Mouse (Mus musculus) brain, embryonic 14.5 days (tissue): ENCODE data around the gene Crtc3.

Experiments used
- CTCF ChIP-seq: fragments of 200-500 bp; IDR thresholded peaks from 2 replicates; pipeline ENCODE4 v1.5.1; 2012; ENCODE audit warnings: inconsistent platforms, mild to moderate bottlenecking, moderate library complexity, borderline replicate concordance; ENCODE audit not compliant: insufficient read depth, insufficient read length; ENCODE audit errors: extremely low read depth
- POLR2A ChIP-seq: fragments of 200-500 bp; IDR thresholded peaks from 2 replicates; pipeline ENCODE4 v1.6.1; 2012; ENCODE audit warnings: mild to moderate bottlenecking, inconsistent platforms, borderline replicate concordance; ENCODE audit not compliant: poor library complexity, insufficient read depth, insufficient read length, severe bottlenecking; ENCODE audit errors: extremely low read depth

DNA sequence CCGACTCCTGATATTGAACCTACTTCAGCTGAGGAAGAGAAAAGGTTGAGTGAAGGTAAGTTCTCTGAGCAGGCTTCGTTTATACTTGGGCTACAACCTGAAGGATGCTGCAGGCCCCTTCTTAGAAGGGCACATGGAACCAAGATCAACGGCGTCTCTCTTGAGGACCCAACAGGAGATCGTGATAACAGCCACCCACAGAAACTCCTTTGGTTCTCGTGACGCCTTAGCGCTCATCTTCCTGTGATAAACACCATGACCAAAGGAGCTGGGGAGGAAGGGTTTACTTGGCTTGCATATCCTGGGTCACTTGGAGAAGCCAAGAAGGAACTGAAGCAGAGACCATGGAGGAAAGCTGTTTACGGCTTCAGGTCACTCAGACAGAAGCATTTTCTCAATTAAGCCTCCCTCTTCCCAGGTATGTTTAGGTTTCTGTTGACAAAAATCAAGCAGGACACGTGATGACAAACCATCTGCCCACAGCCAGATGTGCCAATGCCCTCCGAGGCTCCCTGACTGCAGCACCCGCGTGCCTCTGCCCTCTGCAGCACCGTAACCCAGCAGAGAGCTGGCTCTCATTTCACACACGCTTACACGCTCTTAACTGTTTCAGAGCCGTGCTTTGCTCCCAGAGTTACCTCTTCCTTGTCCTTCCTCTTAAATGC lies 52.3 kb downstream of the Crtc3 start:
- TF ChIP-seq CTCF (no peak), POLR2A (no peak)
